Mouse (Mus musculus) adrenal gland, adult (tissue): ENCODE data around the gene Tceal9.
A peak's percentile ranks its signal among the peaks of the same experiment; 100 is the strongest.
"Not testable (repeated sequence)": the region's sequence is repeated elsewhere in the genome, so short reads cannot be mapped to it uniquely, and the experiment has no call there.

Experiments
- DNase-seq, 2 experiments: peaks; one replicate each; pipeline ENCODE4 v3.0.0; 2022 to 2023; ENCODE audit warnings: low spot score in 1 of 2; ENCODE audit not compliant: inconsistent age in 2 of 2

Gene Tceal9

DNA sequence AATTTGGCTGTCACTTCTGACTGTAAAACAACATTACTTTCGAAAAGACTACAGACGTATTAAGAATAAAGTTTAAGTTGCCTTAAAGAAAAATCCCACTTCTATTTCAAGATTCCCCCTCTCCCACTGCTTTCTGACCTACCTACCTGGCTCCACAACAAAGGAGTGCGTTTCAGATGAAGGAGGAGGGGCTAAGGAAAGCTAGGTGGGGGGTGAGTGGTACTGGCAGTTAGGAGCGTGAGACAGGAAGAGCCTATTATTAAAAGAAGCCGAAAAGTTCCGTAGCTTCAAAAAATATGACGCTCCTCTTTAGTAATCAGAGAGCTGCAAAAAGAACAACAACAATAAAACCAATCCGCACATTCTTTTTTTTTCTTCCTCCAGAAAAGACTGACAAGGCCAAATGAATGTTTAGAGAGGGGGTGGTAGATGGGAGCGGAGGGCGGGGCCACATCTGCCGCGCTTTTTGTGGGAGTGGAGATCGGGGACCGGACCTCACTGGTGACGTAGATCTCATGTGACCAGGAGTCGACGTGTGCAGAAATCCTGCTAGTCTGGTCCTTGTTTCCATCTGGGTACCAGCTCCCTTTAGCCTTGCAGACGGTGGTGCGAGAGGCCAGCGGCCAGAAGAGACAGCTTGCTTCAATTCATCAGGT, at the start of gene Tceal9:
TSS of gene Tceal9 (plus strand) at position 506 of the 656 bp plus-strand sequence.
- DNase-seq = peak; percentile 84 to 92

DNA sequence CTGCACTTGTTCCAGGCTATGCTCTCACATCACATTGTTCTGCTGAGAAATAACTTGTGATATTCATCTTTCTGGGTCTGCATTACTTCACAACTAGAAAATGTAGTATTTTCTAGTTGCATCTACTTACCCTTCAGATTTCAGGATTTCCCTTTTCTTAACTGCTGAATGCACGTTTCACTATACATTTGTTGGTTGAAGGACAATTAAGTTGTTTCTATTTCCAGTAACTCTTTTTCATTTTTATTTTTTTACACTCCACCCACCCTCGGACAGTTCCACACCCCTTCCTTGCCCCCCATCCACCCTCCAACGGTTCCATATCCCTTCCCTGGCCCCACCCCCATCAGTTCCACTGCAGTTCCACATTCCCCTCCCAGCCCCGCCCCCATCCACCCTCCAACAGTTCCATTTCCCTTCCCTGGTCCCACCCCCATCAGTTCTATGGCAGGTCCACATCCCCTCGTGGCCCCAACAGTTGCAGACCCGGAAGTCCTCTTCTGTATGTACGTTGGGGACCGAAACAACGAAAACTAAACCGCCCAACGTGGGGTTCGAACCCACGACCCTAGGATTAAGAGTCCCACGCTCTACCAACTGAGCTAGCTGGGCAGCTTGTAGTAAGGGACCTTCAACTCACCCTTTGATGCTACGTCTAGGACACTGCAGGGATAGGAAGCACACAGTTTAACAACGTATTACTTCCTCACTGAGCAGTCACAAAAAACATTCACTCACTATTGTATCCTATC, 49.5 kb upstream of the Tceal9 start:
- no peak for DNase-seq

DNA sequence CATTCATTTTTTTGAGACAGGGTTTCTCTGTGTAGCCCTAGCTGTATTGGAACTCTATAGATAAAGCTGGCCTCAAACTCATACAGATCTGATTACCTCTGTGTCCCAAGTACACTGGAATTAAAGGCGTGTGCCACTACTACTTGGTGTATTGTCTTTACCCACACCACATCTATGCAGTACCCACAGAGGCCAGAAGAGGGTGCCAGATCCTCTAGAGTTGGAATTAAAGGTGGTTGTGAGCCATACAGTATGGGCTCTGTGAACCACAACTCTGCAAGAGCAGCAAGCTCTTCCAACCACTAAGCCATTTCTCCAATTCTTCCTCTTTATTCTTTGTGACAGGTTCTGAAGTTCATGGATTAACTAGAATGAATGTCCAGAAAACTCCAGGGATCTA, 48.0 kb upstream of the Tceal9 start:
- DNase-seq = peak; percentile 8 to 74

DNA sequence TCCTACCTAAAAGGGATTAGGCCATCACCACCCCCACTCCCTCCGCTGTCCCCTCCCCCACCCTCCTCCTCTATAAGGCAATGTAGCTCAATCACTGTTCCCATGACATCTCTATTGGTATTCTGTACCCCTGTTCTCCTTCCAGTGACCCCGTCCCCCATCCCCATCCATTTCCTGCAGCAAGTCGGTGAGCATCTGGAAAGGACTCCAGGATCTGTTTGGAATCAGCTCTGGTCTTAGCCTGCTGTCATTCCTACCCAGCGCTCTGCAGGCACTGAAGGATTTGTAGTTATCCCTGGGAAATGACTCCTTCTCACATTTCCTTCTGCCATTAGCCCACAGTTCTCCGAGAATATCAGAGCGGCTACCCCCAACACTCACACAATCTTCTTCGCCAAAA, 41.6 kb upstream of the Tceal9 start:
- DNase-seq = peak in 1 of 2 experiments; percentile 18

DNA sequence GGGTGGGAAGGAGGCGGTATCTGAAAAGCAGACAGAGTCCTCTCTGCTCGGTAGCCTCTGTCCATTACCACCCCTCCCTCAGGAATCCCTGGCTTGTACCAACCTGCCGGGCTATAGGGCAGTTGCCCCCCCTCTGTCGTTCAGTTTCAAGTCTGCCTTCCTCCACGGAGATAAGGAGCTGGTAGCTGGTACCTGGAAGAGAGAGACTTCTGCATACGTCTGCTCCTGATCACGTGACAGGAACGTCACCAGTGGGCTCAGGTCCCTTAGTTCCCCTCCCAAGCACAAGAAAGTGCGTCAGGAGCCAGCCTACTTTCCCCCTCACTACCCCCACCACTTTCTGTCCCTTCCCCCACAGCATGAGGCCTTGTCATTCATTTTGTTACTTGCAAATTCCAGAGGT, 41.2 kb upstream of the Tceal9 start, which contains the start of gene Tceal5:
TSS of gene Tceal5 (minus strand) at position 213 of the 403 bp plus-strand sequence.
- peak in 1 of 2 experiments; percentile 26 for DNase-seq

DNA sequence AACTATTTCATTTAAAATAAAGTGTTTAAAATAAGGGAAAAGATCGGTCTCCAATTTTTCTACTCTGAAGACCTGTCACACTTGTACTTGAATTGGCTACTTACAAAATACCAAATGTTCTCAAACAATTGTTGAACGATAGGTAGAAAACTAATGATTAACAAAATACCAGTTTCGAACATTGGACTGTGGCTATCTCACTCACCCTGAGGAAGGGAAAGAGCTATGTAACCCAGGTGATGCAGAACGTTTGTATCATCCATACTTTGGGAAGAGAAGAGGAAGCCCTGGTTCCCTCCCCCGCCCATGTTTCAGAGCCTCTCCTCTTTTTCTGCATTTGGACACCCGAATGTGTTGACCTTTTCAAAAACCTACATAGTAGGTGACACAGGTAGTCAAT, 40.5 kb upstream of the Tceal9 start:
- DNase-seq = no peak

DNA sequence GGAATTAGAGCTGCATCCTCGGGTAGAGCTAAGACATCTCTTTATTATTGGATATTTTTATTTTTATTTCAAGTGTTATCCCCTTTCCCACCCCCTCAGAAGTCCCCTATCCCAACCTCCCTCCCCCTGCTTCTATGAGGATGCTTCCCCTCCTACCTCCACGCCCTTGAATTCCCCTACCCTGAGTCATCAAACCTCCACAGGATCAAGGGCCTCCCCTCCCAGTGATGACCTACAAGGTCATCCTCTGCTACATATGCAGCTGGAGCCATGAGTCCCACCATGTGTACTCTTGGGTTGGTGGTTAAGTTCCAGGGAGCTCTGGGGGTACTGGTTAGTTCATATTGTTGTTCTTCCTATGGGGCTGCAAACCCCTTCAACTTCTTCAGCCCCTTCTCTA, 31.5 kb upstream of the Tceal9 start:
- DNase-seq = no peak

DNA sequence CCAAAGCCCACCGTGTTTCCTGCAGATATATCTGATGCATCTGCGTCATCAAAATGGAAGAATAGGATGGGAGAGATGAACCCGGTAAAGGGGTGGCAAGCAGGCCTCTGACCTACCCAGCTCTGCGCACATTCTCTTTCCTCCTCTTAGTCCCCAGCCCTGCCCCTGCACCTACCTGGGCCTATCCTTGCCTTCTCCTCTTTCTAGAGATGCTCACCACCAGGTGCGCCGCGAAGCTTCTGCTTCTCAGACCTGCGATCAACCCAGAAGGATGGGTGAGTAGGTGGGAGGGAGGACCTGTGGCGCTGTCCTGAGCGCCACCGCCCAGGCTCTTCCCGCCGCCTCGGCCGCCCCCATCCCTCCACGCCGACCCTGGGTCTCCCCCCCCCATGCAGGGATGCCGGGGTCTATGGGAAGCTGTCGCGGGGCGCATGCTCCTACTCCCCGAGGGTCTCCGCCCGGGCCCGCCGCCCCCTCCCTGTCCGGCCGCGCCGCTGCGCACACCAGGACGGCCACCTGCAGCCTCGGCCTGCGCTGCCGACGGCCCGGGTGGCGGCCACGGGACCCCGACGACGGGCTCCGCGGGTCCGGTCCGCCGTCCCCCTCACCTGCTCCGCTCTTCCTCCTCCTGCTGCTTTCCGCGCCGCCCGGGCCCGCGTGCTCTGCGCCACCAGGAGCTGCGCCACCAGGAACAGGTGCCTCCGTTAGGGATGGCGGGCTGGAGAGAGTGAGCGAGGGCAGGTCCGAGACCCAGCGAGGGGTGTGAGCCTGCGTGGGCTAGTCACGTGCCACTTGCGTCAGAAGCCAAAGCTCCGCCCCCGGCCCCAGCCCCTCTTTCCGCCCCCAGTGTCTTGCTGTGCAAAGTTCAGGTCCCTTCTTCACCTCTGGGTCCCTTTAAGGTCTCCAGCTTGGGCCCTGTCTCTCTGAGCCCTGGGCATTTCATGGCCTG, 29.9 kb upstream of the Tceal9 start, which contains the start of the genes Tceal7 and Bex1:
TSS of gene Tceal7 (plus strand) at position 51 of the 949 bp plus-strand sequence.
TSS of gene Bex1 (minus strand) at position 785 of the 949 bp plus-strand sequence.
- not testable (repeated sequence) for DNase-seq

DNA sequence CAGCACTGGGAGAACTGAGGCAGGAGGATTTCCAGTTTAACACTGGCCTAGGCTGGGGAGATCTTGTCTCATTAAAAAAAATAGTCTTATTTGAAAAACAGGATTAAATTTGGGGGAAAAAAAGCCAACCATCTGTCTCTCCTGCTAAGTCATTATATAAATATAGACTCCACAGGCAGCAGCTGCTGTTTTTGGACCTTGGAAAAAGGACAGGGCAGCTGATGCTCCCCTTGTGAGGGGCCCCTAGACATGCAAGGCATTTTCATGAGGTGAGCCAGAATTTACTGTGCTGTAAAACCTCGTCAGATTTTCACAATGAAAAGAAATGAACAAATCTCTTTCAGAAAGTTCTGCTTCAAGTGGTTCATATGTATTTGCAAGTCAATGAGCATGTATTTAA, 28.6 kb upstream of the Tceal9 start:
- DNase-seq = no peak

DNA sequence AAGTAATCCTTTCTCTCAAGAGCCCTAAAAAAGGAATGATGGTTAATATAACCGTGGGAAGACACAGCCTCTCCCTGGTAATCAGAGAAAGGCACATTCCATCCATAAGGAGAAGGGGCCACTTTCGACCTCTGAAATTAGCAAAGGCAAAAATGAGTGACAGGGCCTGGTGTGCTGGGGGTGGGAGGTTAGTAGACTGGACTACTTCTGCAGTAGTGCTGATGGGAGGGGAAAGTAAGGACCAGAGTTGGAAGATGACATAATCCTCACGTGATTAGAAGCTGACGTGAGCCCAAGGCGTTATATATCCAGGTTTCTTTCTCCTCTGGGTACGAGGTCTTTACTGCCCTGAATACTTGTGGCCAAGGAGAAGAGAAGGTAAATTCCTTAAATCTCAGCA, 21.2 kb upstream of the Tceal9 start:
- no peak for DNase-seq

DNA sequence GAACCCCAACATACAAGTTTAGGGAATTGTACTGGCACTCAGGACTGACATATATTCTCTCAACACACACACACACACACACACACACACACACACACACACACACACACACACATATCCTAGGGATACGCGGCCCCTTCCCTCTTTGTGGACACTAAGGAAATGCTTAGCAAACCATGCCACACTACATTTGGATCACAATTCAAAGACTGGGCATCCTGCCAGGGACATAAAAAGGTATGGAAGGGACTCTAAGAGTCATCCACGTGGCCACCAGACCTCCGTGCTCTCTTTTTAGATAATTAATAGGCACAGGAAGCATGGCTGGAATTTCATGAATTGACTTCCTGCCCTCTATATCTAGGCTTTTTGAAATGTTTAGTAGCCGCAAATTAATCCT, 17.1 kb upstream of the Tceal9 start:
- no peak for DNase-seq

DNA sequence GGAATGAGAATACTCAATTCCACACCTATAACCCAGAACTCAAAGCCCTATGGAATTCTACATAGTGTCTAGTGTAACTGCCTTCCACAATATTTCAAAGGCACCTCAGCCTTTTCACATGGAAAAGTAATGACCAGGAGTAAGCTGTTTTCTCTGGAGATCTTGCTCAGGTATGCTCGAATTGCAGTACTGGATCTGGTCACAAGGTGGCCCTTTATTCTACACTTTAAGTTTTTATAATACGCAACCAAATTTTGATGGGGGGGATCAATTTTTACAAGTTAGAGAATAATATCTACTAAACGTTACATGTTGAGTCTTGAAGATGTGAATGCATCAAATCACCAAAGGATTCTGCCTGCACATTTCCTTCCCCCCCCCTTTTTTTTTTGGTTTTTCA, 6.8 kb upstream of the Tceal9 start:
- peak in 1 of 2 experiments; percentile 75 for DNase-seq

DNA sequence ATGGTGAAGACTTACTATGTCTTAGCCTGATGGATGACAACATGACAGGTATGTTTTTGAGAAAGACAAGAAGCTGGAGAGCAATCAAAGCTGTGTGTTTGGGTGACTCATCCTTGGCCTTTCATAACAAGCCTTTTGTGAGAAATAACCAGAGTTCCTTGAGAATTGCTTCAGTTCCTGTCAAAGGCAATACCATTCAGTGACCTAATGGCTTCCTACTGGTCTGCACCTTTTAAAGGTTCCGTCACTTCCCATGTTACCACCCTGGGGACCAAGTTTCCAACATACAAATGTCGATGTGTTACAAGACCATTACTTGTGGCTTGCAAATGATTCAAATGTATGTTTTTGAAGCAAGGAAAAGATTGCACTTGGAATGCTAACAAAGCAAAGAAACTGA, 1.7 kb upstream of the Tceal9 start:
- DNase-seq = peak in 1 of 2 experiments; percentile 57

DNA sequence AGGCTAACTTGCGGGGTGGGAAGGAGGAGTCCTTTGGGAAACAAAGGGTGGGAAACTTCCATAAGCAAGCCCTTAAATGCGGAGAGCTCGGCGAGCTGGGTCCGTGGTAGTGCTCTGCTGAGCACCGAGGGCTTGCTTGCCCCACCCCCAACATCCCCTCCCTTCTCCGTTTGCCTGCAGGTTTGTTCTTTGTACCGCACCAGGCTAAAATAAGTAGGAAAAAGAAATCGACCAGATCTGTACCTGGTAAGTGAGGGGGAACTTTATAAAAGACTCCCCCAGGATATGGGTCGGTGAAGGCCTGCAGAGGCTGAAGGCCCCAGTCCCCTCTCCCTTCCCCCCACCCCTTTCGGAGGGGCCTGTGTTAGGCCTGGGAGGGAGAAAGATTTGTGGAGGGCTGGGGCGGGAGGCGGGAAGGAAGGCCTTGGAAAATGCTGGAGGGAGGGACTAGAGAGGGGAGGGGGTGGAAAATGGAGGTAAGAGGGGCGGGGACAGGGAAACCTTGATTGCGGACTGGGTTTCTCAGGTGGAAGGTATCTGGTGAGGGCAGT, 717 bp downstream of the Tceal9 start:
- peak; percentile 32 to 72 for DNase-seq

DNA sequence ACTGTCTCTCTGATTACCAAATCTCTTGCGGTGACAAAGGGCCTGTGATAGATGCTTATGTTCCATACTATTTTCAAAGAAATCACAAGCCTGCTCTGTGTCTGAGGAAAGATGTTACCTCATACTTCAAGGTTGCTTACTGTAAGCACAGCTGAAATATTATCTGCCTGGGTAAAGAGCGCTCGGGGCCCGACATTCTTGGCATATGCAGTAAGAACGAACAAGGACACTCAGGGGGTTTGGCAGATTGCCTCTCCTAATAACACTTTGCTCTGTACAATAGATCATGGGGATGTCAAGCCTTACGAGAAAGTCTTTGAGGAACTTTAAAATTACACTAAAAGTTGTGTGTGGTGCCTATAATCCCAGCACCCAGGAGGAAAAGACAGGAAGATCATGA, 3.9 kb downstream of the Tceal9 start:
- DNase-seq = peak; percentile 78 to 85

DNA sequence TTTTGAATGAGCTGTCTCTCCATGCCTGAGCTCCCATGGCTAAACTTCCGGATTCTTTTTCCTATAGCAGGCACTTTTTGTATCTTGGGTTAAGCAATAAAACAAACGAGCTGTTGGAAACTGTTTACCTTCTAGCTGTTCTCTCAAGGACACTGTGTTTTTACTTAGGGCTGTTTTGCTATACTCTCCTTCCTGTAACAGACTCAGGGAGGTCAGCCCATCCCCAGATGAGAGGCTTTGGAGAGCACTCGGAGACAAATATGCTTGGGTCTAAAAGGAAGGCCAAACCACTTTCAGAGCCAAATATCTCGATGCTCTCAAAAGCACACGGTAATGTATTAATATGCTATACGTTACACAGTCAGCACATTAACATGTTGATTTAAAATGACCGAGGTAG, 4.8 kb downstream of the Tceal9 start:
- DNase-seq = no peak

DNA sequence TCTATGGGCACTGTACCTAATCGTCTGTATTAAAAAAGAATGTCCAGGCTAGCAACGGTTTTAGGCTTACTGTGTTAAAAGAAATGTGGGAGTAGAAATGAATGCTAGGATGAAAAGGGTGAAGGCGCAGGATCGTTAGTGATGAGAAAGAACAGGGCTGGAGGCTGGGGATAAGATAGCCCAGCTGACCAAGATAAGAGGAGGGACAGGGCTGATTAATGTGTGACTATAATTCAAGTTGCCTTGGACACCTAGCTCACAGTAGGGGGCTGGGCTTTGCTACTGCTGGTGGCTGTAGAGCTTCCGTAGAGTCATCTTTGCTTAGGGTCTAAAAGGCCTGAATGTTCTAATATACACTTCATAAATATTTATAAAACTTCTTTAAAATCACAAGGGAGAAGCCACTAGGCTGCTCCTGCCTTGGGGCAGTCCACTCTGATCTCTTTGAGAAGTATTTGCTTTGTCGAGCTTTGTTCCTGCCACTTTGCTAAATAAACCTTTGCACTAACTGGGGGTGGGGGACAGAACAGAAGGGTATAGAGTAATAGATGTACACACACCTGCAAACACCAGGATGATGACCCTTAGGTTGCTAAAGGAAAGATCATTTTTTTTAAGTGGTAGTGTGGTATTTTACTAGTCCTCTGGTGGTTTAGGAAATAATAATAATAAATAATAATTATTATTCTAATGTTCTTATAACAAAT, 7.3 kb downstream of the Tceal9 start:
- DNase-seq = peak in 1 of 2 experiments; percentile 29

DNA sequence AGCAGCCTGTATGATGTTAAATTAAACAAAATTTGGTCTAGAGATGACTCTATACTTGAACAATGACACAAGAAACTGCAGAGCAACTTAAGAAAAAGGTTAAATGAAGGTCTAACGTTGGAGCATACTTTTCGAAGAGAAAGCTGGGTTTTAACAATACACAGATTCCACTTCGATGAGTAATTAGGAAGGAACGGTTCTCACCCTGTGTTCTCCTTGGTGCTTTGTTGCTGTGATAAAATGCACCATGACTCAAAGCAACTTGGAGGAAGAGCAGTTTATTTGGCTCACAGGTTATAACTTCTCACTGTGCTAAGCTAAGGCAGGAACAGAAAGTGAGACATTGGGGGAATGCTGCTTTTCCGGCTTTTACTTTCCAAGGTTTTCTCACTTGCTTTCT, 22.8 kb downstream of the Tceal9 start:
- DNase-seq = no peak

DNA sequence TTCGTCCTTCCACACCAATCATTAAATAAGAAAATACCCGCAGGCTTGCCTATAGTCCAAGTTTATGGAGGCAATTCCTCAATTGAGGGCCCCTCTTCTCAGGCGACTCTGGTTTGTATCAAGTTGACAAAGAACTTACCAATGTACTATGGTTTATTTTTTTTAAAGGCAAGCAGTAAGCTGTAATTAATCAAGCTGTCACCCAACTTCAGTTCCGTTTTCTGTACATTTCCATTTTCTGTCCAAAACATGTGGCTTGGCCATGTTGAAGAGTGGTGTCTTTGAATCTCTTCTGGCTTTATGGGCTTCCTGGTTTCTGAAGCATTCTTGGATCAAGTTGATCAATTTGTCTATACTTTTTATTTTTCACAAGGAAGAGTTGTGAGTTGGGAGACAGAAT, 23.3 kb downstream of the Tceal9 start:
- DNase-seq = no peak

DNA sequence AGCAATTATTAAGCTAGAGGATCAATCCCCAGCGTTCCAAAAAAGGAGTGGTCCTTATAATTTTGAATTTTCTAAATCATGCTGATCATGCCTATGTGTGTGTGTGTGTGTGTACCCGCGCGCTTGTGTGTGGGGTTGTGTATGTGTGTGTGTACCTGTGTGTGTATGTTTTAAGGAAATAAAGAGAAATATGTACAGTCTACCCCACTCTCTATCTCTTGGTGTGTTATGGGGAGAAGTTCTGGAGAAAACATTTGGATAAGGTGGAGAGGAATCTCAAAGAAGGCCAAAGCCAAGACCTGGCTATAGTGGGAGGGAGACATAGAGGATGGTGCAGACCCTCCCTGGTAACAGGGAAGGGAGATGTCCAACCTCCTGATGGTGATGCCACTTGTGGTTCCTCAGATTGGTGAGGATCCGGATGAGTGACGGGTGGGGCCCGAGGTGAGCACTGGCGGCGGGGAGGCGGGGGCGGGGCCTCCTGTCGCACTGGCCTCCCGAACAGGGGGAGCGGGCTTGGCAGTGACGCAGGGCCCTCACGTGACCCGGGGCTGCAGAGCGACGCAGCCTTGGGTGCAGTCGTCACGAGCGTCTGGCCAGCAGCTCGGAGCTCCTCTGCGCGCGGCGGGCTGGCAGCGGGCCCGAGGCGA, 25.0 kb downstream of the Tceal9 start, which contains the start of gene Bex3:
TSS of gene Bex3 (plus strand) at position 511 of the 650 bp plus-strand sequence.
- DNase-seq = peak; percentile 70 to 80
